Mouse (Mus musculus) stomach, embryonic 16.5 days (tissue): ENCODE measurements around the gene Olfr1284. TPM values are rescaled to one million over a fixed set of nuclear protein-coding genes. Genes with fewer than 3 reads are reported as not detected.
"Not testable (repeated sequence)": the region's sequence is repeated elsewhere in the genome, so short reads cannot be mapped to it uniquely, and the experiment has no call there.

Source experiments
- ATAC-seq: fragments of 200-750 bp; cut with Nextera tagmentation; 2 replicates; pipeline ENCODE4 v1.8.0; 2017; ENCODE audit warnings: moderate number of reproducible peaks, moderate TSS enrichment; ENCODE audit not compliant: insufficient read depth, low FRiP score
- H3K27ac ChIP-seq: fragments of 300-500 bp; sonication (generic); 2 replicates; pipeline ENCODE4 v1.5.1; 2014; ENCODE audit warnings: low read length
- H3K27me3 ChIP-seq: fragments of 300-500 bp; sonication (generic); 2 replicates; pipeline ENCODE4 v1.6.1; 2014; ENCODE audit warnings: low read length, control low read depth, mixed read lengths; ENCODE audit not compliant: control insufficient read depth, insufficient read depth
- H3K36me3 ChIP-seq: fragments of 300-500 bp; sonication (generic); 2 replicates; pipeline ENCODE4 v1.6.1; 2014; ENCODE audit warnings: low read length; ENCODE audit not compliant: control insufficient read depth, insufficient read depth
- H3K4me1 ChIP-seq: fragments of 300-500 bp; sonication (generic); 2 replicates; pipeline ENCODE4 v1.6.1; 2014; ENCODE audit warnings: low read length, control low read depth, mixed read lengths; ENCODE audit not compliant: control insufficient read depth, insufficient read depth
- H3K4me2 ChIP-seq: fragments of 300-500 bp; sonication (generic); 2 replicates; pipeline ENCODE4 v1.6.1; 2014; ENCODE audit warnings: low read depth, low read length, mixed read lengths
- H3K4me3 ChIP-seq: fragments of 300-500 bp; sonication (generic); replicated peaks from 2 replicates; pipeline ENCODE4 v1.5.1; 2014; ENCODE audit warnings: mild to moderate bottlenecking, low read length
- H3K9ac ChIP-seq: fragments of 300-500 bp; sonication (generic); 2 replicates; pipeline ENCODE4 v1.6.1; 2014; ENCODE audit warnings: low read length
- H3K9me3 ChIP-seq: fragments of 300-500 bp; sonication (generic); replicated peaks from 2 replicates; pipeline ENCODE4 v1.6.1; 2016; ENCODE audit warnings: low read length, control low read depth; ENCODE audit not compliant: control insufficient read depth
- WGBS: fragments of 180-500 bp; shearing (Covaris S2); extraction: QIAGEN DNeasy Blood & Tissue Kit; methylation state at CpG from one replicate; pipeline ENCODE4 v1.1.7; 2014; 5-methylcytosine and 5-hydroxymethylcytosine counted together
- polyA plus RNA-seq: library from polyadenylated mRNA; unstranded; fragments of >200 nt; fragmentation: Nextera tagmentation; extraction: Ambion mirVana; gene quantifications from 2 replicates; pipeline ENCODE4 v1.2.1, GENCODE M21; 2015

Olfr1284 gene
- polyA plus RNA-seq, result not detected in 2 replicates

GRCm38 (mm10) chr2:111375222-111375621, at the start of gene Olfr1284:
Gene Olfr1284 (plus strand): TSS chr2:111375522.
- no peaks in the 10 kb centered on the region for H3K27me3 ChIP-seq
- no peak for ATAC-seq
- 87% methylated on average over 1 of the region's 1 CpGs for WGBS
- H3K27ac ChIP-seq, result no peak within 1 kb of the TSS
- no peaks in the 10 kb centered on the region for H3K36me3 ChIP-seq
- no peaks in the 10 kb centered on the region for H3K4me1 ChIP-seq
- H3K4me3 ChIP-seq, result no peak within 1 kb of the TSS
- H3K9ac ChIP-seq, result no peak within 1 kb of the TSS
- H3K4me2 ChIP-seq, result no peak within 1 kb of the TSS
- H3K9me3 ChIP-seq, result no peaks in the 10 kb centered on the region

DNA sequence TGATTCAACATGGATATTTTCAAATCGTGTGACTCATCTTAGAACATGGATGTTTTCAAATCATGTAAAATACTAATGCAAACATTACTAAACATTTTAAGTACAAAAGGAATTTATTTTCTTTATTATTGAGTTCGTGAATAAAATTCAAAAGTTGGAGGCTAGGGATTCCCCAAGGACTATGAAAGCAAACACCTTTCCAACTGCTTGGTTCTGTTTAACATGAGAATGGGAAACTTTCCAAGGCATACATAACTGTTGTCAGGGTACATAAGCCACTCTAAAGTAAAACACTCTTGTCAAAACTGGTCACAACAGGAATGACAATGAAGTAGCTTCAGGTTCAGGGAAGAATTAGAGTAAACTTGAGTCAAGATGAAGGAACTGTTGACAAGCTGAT, 49.1 kb upstream of the Olfr1284 start, which contains the start of gene Olfr1281:
Gene Olfr1281 (plus strand): TSS at position 301 of the 400 bp plus-strand sequence.
- H3K4me1 ChIP-seq, result no peaks in the 10 kb centered on the region
- H3K9ac ChIP-seq, result no peak within 1 kb of the TSS
- no peaks in the 10 kb centered on the region for H3K9me3 ChIP-seq
- H3K4me2 ChIP-seq, result no peak within 1 kb of the TSS
- no peak for ATAC-seq
- 62% methylated on average over 2 of the region's 2 CpGs for WGBS
- H3K27me3 ChIP-seq, result no peaks in the 10 kb centered on the region
- no peaks in the 10 kb centered on the region for H3K36me3 ChIP-seq
- no peak within 1 kb of the TSS for H3K27ac ChIP-seq
- H3K4me3 ChIP-seq, result no peak within 1 kb of the TSS

DNA sequence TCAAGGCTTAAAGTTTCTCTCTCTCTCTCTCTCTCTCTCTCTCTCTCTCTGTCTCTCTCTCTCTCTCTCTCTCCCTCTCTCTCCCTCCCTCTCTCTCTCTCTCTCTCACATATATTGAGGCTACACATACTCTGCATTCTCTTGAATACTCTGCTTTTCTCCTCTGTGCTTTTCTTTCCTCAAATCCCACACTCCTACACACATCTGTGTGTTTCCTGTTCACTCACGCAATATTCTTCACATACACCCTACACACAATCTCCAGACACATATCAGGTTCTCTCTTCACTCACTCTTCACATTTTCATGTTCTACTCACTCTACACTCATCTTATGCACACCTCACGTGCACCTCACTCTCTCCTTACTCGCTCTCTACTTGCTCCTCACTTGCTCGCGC, 41.6 kb upstream of the Olfr1284 start:
- ATAC-seq, H3K27me3 ChIP-seq: not testable (repeated sequence)
- 80% methylated on average over 5 of the region's 5 CpGs for WGBS

DNA sequence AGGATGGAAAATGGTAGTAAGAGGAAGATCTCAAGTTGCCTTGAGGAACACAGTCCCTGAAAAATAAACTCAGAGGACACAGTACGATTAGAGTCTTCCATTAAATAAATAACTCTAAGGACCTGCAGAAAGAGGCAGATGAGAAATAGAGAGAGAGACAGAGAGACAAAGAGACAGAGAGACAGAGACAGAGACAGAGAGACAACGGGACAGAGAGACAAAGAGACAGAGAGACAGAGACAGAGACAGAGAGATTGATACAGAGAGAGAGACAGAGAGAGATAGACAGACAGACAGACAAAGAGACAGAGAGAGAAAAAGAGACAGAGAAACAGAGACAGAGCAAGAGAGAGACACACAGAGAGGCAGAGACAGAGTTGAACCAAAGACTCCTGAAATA, 39.3 kb upstream of the Olfr1284 start, which contains the start of gene Olfr1282:
Gene Olfr1282 (minus strand): TSS at position 101 of the 400 bp plus-strand sequence.
- 69% methylated on average over 2 of the region's 2 CpGs for WGBS
- no peaks in the 10 kb centered on the region for H3K9me3 ChIP-seq
- no peaks in the 10 kb centered on the region for H3K4me1 ChIP-seq
- no peaks in the 10 kb centered on the region for H3K27me3 ChIP-seq
- no peaks in the 10 kb centered on the region for H3K36me3 ChIP-seq
- no peak within 1 kb of the TSS for H3K4me2 ChIP-seq
- H3K27ac ChIP-seq, result no peak within 1 kb of the TSS
- no peak within 1 kb of the TSS for H3K9ac ChIP-seq
- ATAC-seq, result no peak
- H3K4me3 ChIP-seq, result no peak within 1 kb of the TSS

More for the DNA sequence above, 41.6 kb upstream of the Olfr1284 start:
- H3K9me3 ChIP-seq, H3K4me1 ChIP-seq, H3K9ac ChIP-seq, H3K36me3 ChIP-seq, H3K4me2 ChIP-seq, H3K27ac ChIP-seq, H3K4me3 ChIP-seq: not testable (repeated sequence)

GRCm38 (mm10) chr2:111366490-111366889, 8.8 kb upstream of the Olfr1284 start, which contains the start of gene Olfr1283:
Gene Olfr1283 (plus strand): TSS chr2:111366790.
- no peak within 1 kb of the TSS for H3K9ac ChIP-seq
- no peaks in the 10 kb centered on the region for H3K9me3 ChIP-seq
- no peak within 1 kb of the TSS for H3K4me2 ChIP-seq
- no peaks in the 10 kb centered on the region for H3K4me1 ChIP-seq
- H3K27ac ChIP-seq, result no peak within 1 kb of the TSS
- no peak within 1 kb of the TSS for H3K4me3 ChIP-seq
- no peaks in the 10 kb centered on the region for H3K36me3 ChIP-seq
- H3K27me3 ChIP-seq, result no peaks in the 10 kb centered on the region
- ATAC-seq, result no peak
- WGBS, result 71% methylated on average over 2 of the region's 2 CpGs

DNA sequence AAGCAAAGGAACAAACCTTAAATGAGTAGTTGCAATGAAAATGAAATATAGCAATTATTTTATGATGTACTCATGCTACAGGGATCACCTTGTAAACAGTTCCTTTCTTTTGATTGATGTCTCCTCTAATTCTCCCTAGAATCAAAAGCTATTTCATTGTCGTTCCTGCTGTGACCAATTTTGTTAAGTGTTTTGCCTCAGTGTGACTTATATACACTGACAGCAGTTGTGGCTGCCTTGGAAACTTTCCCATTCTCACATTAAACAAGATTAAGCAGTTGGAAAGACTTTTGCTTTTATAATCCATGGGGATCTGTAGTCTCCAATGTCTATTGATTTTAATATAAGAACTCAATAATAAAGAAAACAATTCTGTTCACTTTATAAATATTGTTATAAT, 47.6 kb downstream of the Olfr1284 start, which contains the start of gene Olfr1286:
Gene Olfr1286 (minus strand): TSS at position 185 of the 400 bp plus-strand sequence.
- ATAC-seq, result no peak
- Histone ChIP-seq H3K4me3 (no peak within 1 kb of the TSS), H3K9me3 (no peaks in the 10 kb centered on the region), H3K27ac (no peak within 1 kb of the TSS), H3K4me2 (no peak within 1 kb of the TSS), H3K27me3 (no peaks in the 10 kb centered on the region), H3K36me3 (no peaks in the 10 kb centered on the region), H3K9ac (no peak within 1 kb of the TSS), H3K4me1 (no peaks in the 10 kb centered on the region)
- 38% methylated on average over 1 of the region's 1 CpGs for WGBS

Other genes starting within 250 kb of the Olfr1284 start
- not detected in 2 replicates for gene Gm15130, start 222.6 kb upstream of the Olfr1284 start, polyA plus RNA-seq
- not detected in 2 replicates for gene 4930430A15Rik, start 145.9 kb upstream of the Olfr1284 start, polyA plus RNA-seq
- gene Olfr1275, start 140.2 kb upstream of the Olfr1284 start, polyA plus RNA-seq, result not detected in 2 replicates
- gene Olfr1276, start 121.0 kb upstream of the Olfr1284 start, polyA plus RNA-seq, result not detected in 2 replicates
- not detected in 2 replicates for gene Olfr1277, start 101.4 kb upstream of the Olfr1284 start, polyA plus RNA-seq
- gene Olfr1278, start 85.4 kb upstream of the Olfr1284 start, polyA plus RNA-seq, result not detected in 2 replicates
- not detected in 2 replicates for gene Olfr1279, start 74.9 kb upstream of the Olfr1284 start, polyA plus RNA-seq
- gene Olfr1280, start 61.5 kb upstream of the Olfr1284 start, polyA plus RNA-seq, result not detected in 2 replicates
- not detected in 2 replicates for gene Olfr1281, start 49.0 kb upstream of the Olfr1284 start, polyA plus RNA-seq
- not detected in 2 replicates for gene Olfr1282, start 39.4 kb upstream of the Olfr1284 start, polyA plus RNA-seq
- not detected in 2 replicates for gene Olfr1283, start 8.7 kb upstream of the Olfr1284 start, polyA plus RNA-seq
- not detected in 2 replicates for gene Olfr1286, start 47.6 kb downstream of the Olfr1284 start, polyA plus RNA-seq
- gene Olfr1287, start 73.6 kb downstream of the Olfr1284 start, polyA plus RNA-seq, result not detected in 2 replicates
- gene Olfr1288, start 98.6 kb downstream of the Olfr1284 start, polyA plus RNA-seq, result not detected in 2 replicates
- gene Olfr1289, start 105.3 kb downstream of the Olfr1284 start, polyA plus RNA-seq, result not detected in 2 replicates
- gene Olfr1290, start 118.3 kb downstream of the Olfr1284 start, polyA plus RNA-seq, result not detected in 2 replicates
- not detected in 2 replicates for gene Olfr1291-ps1, start 121.7 kb downstream of the Olfr1284 start, polyA plus RNA-seq
- not detected in 2 replicates for gene Olfr1293-ps, start 149.7 kb downstream of the Olfr1284 start, polyA plus RNA-seq
- not detected in 2 replicates for gene Olfr1294, start 164.8 kb downstream of the Olfr1284 start, polyA plus RNA-seq
- not detected in 2 replicates for gene Olfr1295, start 194.2 kb downstream of the Olfr1284 start, polyA plus RNA-seq